Mouse (Mus musculus): Measurements from ENCODE around the gene Wapl. TPM values are rescaled to one million over a fixed set of nuclear protein-coding genes. Genes with fewer than 3 reads are reported as not detected.

The Wapl gene
- polyA plus RNA-seq, 1 experiment from 2014 or later: 24.9 TPM

GRCm38 (mm10) chr14:34697376-34697775, 23.6 kb downstream of the Wapl start:
- 73% methylated on average over 1 of the region's 1 CpGs for WGBS (ENCODE audit: insufficient replicate concordance)
- no peak overlapping the region for H3K4me3 ChIP-seq (replicated peaks)
- no peak overlapping the region for H3K4me2 ChIP-seq
- H3K9me3 ChIP-seq (replicated peaks): no peaks in the 10 kb centered on the region
- no peak overlapping the region for H3K27ac ChIP-seq
- DNase-seq (no peak), ATAC-seq (ENCODE audit: low read depth) (no peak)
- no peaks in the 10 kb centered on the region for H3K4me1 ChIP-seq (replicated peaks)
- peaks cover 55% of the 10 kb centered on the region for H3K36me3 ChIP-seq
- H3K9ac ChIP-seq: no peak overlapping the region
- H3K27me3 ChIP-seq: no peaks in the 10 kb centered on the region

- DNase-seq (no peak), ATAC-seq (ENCODE audit: low read depth) (no peak)
- WGBS (ENCODE audit: insufficient replicate concordance): 82% methylated on average over 2 of the region's 2 CpGs
- Histone ChIP-seq H3K27me3 (no peaks in the 10 kb centered on the region), H3K4me3 (replicated peaks) (no peak overlapping the region), H3K9ac (no peak overlapping the region), H3K9me3 (replicated peaks) (no peaks in the 10 kb centered on the region), H3K36me3 (peaks cover 37% of the 10 kb centered on the region), H3K4me2 (no peak overlapping the region), H3K27ac (no peak overlapping the region), H3K4me1 (replicated peaks) (peaks cover 12% of the 10 kb centered on the region)
Observed at GRCm38 (mm10) chr14:34710209-34710608, 36.5 kb downstream of the Wapl start.

GRCm38 (mm10) chr14:34712027-34712426, 38.3 kb downstream of the Wapl start:
- ATAC-seq (ENCODE audit: low read depth) (no peak), DNase-seq (no peak)
- H3K9me3 ChIP-seq (replicated peaks): no peaks in the 10 kb centered on the region
- no peak overlapping the region for H3K9ac ChIP-seq
- peaks cover 42% of the 10 kb centered on the region for H3K36me3 ChIP-seq
- H3K4me1 ChIP-seq (replicated peaks): peaks cover 22% of the 10 kb centered on the region
- no peak overlapping the region for H3K4me3 ChIP-seq (replicated peaks)
- H3K27me3 ChIP-seq: no peaks in the 10 kb centered on the region
- 85% methylated on average over 3 of the region's 3 CpGs for WGBS (ENCODE audit: insufficient replicate concordance)
- H3K27ac ChIP-seq: no peak overlapping the region
- no peak overlapping the region for H3K4me2 ChIP-seq

GRCm38 (mm10) chr14:34712857-34713256, 39.1 kb downstream of the Wapl start:
- H3K36me3 ChIP-seq: peaks cover 42% of the 10 kb centered on the region
- H3K9ac ChIP-seq: no peak overlapping the region
- 47% methylated on average over 3 of the region's 3 CpGs for WGBS (ENCODE audit: insufficient replicate concordance)

GRCm38 (mm10) chr14:34718150-34718549, 44.4 kb downstream of the Wapl start:
- ATAC-seq (ENCODE audit: low read depth): peak; percentile 89
- no peak overlapping the region for H3K27ac ChIP-seq
- no peaks in the 10 kb centered on the region for H3K27me3 ChIP-seq
- 39% methylated on average over 3 of the region's 3 CpGs for WGBS (ENCODE audit: insufficient replicate concordance)
- no peaks in the 10 kb centered on the region for H3K9me3 ChIP-seq (replicated peaks)
- H3K4me3 ChIP-seq (replicated peaks): no peak overlapping the region
- H3K36me3 ChIP-seq: peaks cover 36% of the 10 kb centered on the region
- peaks cover 29% of the 10 kb centered on the region for H3K4me1 ChIP-seq (replicated peaks)
- no peak overlapping the region for H3K4me2 ChIP-seq
- DNase-seq: peak; percentile 20
- no peak overlapping the region for H3K9ac ChIP-seq

More at GRCm38 (mm10) chr14:34712857-34713256, 39.1 kb downstream of the Wapl start:
- Histone ChIP-seq H3K4me3 (replicated peaks) (no peak overlapping the region), H3K9me3 (replicated peaks) (no peaks in the 10 kb centered on the region), H3K4me2 (no peak overlapping the region), H3K27me3 (no peaks in the 10 kb centered on the region), H3K4me1 (replicated peaks) (peaks cover 30% of the 10 kb centered on the region), H3K27ac (no peak overlapping the region; the same call in 1 of the 2 replicates)
- ATAC-seq (ENCODE audit: low read depth): no peak
- no peak for DNase-seq

DNA sequence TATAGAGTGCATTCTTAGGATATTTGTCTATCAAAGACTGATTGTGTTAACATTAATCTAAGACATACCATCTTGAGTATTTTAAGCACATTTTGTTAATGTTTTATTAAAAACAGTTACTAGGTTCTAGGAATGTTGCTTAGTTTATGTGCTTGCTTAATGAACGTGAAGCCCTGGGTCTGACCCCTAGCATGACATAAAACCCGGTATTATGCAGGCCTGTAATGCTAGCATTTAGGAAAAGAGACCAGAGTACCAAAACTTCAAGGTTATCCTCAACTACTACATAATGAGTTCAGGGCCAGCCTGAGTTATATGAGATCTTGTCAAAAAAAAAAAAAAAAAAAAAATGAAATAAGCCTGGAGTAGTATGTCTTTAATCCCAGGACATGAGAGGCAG, 54.0 kb downstream of the Wapl start:
- peaks cover 62% of the 10 kb centered on the region for H3K36me3 ChIP-seq
- H3K27ac ChIP-seq: no peak overlapping the region
- no peaks in the 10 kb centered on the region for H3K27me3 ChIP-seq
- no peaks in the 10 kb centered on the region for H3K4me1 ChIP-seq (replicated peaks)
- H3K9ac ChIP-seq: no peak overlapping the region
- no peak overlapping the region for H3K4me3 ChIP-seq (replicated peaks)
- 90% methylated on average over 2 of the region's 2 CpGs for WGBS (ENCODE audit: insufficient replicate concordance)
- DNase-seq (no peak), ATAC-seq (ENCODE audit: low read depth) (no peak)
- no peak overlapping the region for H3K4me2 ChIP-seq
- no peaks in the 10 kb centered on the region for H3K9me3 ChIP-seq (replicated peaks)

GRCm38 (mm10) chr14:34735405-34735804, 61.7 kb downstream of the Wapl start:
- no peak overlapping the region for H3K4me2 ChIP-seq
- no peaks in the 10 kb centered on the region for H3K9me3 ChIP-seq (replicated peaks)
- peaks cover 55% of the 10 kb centered on the region for H3K36me3 ChIP-seq
- H3K9ac ChIP-seq: no peak overlapping the region
- no peak for DNase-seq
- H3K4me1 ChIP-seq (replicated peaks): no peaks in the 10 kb centered on the region
- H3K27me3 ChIP-seq: no peaks in the 10 kb centered on the region
- ATAC-seq (ENCODE audit: low read depth): no peak
- H3K4me3 ChIP-seq (replicated peaks): no peak overlapping the region
- 81% methylated on average over 5 of the region's 5 CpGs for WGBS (ENCODE audit: insufficient replicate concordance)
- no peak overlapping the region for H3K27ac ChIP-seq

- 81% methylated on average over 1 of the region's 1 CpGs for WGBS (ENCODE audit: insufficient replicate concordance)
- Histone ChIP-seq H3K9me3 (replicated peaks) (no peaks in the 10 kb centered on the region), H3K4me3 (replicated peaks) (no peak overlapping the region), H3K27me3 (no peaks in the 10 kb centered on the region), H3K27ac (no peak overlapping the region), H3K36me3 (peaks cover 73% of the 10 kb centered on the region), H3K4me1 (replicated peaks) (no peaks in the 10 kb centered on the region), H3K9ac (no peak overlapping the region), H3K4me2 (no peak overlapping the region)
- DNase-seq (no peak), ATAC-seq (ENCODE audit: low read depth) (no peak)
Observed at GRCm38 (mm10) chr14:34745401-34745800, 71.7 kb downstream of the Wapl start.

- no peak for DNase-seq
- Histone ChIP-seq H3K27me3 (no peaks in the 10 kb centered on the region), H3K9ac (no peak overlapping the region), H3K4me1 (replicated peaks) (no peaks in the 10 kb centered on the region; the same call in 1 of the 2 replicates), H3K4me3 (replicated peaks) (no peak overlapping the region), H3K36me3 (no peaks in the 10 kb centered on the region), H3K9me3 (replicated peaks) (no peaks in the 10 kb centered on the region), H3K4me2 (no peak overlapping the region), H3K27ac (no peak overlapping the region)
- no peak for ATAC-seq (ENCODE audit: low read depth)
- WGBS (ENCODE audit: insufficient replicate concordance): 60% methylated on average over 3 of the region's 3 CpGs
Observed at GRCm38 (mm10) chr14:34755731-34756130, 82.0 kb downstream of the Wapl start.

DNA sequence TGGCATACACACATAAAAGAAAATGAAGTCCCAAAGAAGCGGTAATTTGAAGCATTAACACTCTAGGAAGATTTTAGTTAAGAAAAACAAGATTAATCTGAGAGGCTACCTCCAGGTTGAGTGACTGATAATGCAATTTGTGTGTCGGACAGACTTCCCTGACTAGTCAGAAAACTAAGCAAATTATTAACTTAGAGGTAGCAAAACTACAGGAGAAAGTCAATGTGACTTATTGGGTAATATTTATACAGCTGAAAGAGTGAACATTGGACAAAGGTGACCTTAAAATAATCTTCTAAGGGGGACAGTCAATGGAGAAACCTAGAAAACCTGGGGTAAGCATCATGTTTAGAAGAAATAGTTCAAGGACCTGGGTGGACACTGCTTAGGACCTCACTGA, 86.2 kb downstream of the Wapl start:
- DNase-seq (no peak), ATAC-seq (ENCODE audit: low read depth) (peak; percentile 59; the same call in 1 of the 2 replicates)
- no peaks in the 10 kb centered on the region for H3K9me3 ChIP-seq (replicated peaks)
- no peak overlapping the region for H3K4me3 ChIP-seq (replicated peaks)
- no peaks in the 10 kb centered on the region for H3K36me3 ChIP-seq
- H3K4me2 ChIP-seq: no peak overlapping the region
- peaks cover 14% of the 10 kb centered on the region; the same call in 1 of the 2 replicates for H3K4me1 ChIP-seq (replicated peaks)
- H3K27ac ChIP-seq: 0 out of 2 replicates have a peak overlapping the region, but pooled peaks have one; percentile 55
- H3K27me3 ChIP-seq: no peaks in the 10 kb centered on the region
- no peak overlapping the region for H3K9ac ChIP-seq
- 45% methylated on average over 2 of the region's 2 CpGs for WGBS (ENCODE audit: insufficient replicate concordance)

DNA sequence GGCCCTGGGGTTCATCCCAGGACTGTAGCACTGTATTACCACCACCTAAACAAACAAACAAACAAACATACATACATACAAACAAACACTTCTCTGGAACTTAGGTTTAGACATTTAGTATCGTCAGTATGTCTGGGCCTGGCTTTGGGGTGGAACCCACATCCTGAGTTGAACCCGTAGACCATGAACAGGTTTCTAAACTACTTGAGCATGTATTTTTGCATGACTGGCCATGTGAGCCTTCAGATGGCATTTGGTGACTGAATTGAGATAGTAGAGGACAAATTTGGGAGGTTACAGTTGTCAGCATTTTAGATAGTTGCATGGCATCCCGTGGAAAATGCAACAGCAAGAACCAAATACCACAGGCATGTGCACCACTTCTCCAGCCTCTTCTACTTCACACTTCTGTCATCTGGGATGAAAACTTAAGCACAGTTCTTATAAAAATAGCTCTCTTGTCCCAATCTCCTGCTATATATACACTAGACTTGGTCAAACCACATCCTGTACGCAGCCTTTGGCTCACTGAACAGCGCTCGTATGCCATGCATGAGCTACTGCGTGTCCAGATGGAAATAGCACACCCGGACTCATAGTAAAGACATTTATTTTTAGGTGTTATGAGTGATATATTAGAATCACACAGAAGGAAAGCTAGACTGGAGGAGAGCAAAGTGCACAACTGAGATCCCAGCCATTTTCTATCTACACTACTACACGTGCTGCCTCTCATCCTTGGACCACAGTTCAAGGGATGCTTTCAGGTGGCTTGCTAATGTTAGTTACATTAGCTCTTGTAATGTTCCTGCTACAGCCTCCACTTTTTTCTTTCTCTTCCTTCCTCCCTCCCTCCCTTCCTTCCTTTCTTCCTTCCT, 87.6 kb downstream of the Wapl start:
- no peaks in the 10 kb centered on the region for H3K27me3 ChIP-seq
- H3K9me3 ChIP-seq (replicated peaks): no peaks in the 10 kb centered on the region
- H3K4me2 ChIP-seq: no peak overlapping the region
- H3K4me3 ChIP-seq (replicated peaks): no peak overlapping the region
- DNase-seq: no peak
- no peaks in the 10 kb centered on the region for H3K36me3 ChIP-seq
- no peak overlapping the region for H3K27ac ChIP-seq
- H3K9ac ChIP-seq: no peak overlapping the region
- WGBS (ENCODE audit: insufficient replicate concordance): 76% methylated on average over 9 of the region's 9 CpGs
- ATAC-seq (ENCODE audit: low read depth): no peak
- H3K4me1 ChIP-seq (replicated peaks): peaks cover 14% of the 10 kb centered on the region; the same call in 1 of the 2 replicates

- no peak overlapping the region for H3K4me3 ChIP-seq (replicated peaks)
- WGBS (ENCODE audit: insufficient replicate concordance): 52% methylated on average over 10 of the region's 10 CpGs
- no peaks in the 10 kb centered on the region for H3K36me3 ChIP-seq
- H3K4me2 ChIP-seq: no peak overlapping the region
- no peaks in the 10 kb centered on the region for H3K27me3 ChIP-seq
- H3K4me1 ChIP-seq (replicated peaks): peaks cover 14% of the 10 kb centered on the region; the same call in 1 of the 2 replicates
- no peak for DNase-seq
- 0 out of 2 replicates have a peak, but pooled peaks have one; percentile 20 for ATAC-seq (ENCODE audit: low read depth)
- no peak overlapping the region for H3K9ac ChIP-seq
- H3K9me3 ChIP-seq (replicated peaks): no peaks in the 10 kb centered on the region
- no peak overlapping the region for H3K27ac ChIP-seq
Observed at GRCm38 (mm10) chr14:34762682-34763081, 89.0 kb downstream of the Wapl start.
